Mouse (Mus musculus): ENCODE data around the gene Ppp6r3.
"Not testable (repeated sequence)": the region's sequence is repeated elsewhere in the genome, so short reads cannot be mapped to it uniquely, and the experiment has no call there.

Ppp6r3 gene

GRCm38 (mm10) chr19:3576451-3577264 is 1.1 kb upstream of the Ppp6r3 start:
- no peak for DNase-seq (ENCODE audit: low read depth, low spot score)

- DNase-seq (ENCODE audit: low read depth, low spot score), result no peak
Measured at GRCm38 (mm10) chr19:3575276-3575631, 295 bp downstream of the Ppp6r3 start.

- DNase-seq (ENCODE audit: low read depth, low spot score), result no peak
Measured at GRCm38 (mm10) chr19:3574593-3575094, 905 bp downstream of the Ppp6r3 start.

- DNase-seq (ENCODE audit: low read depth, low spot score), result no peak
Measured at GRCm38 (mm10) chr19:3564309-3564708, 11.2 kb downstream of the Ppp6r3 start.

- DNase-seq (ENCODE audit: low read depth, low spot score), result no peak
Measured at GRCm38 (mm10) chr19:3562752-3563151, 12.8 kb downstream of the Ppp6r3 start.

GRCm38 (mm10) chr19:3562298-3562697 is 13.3 kb downstream of the Ppp6r3 start:
- DNase-seq (ENCODE audit: low read depth, low spot score), result no peak

GRCm38 (mm10) chr19:3556169-3556827 is 19.3 kb downstream of the Ppp6r3 start:
- DNase-seq (ENCODE audit: low read depth, low spot score), result no peak

- no peak for DNase-seq (ENCODE audit: low read depth, low spot score)
Measured at GRCm38 (mm10) chr19:3554785-3555184, 20.8 kb downstream of the Ppp6r3 start.

GRCm38 (mm10) chr19:3551573-3552159 is 23.9 kb downstream of the Ppp6r3 start:
- no peak for DNase-seq (ENCODE audit: low read depth, low spot score)

GRCm38 (mm10) chr19:3550101-3550500 is 25.4 kb downstream of the Ppp6r3 start:
- DNase-seq (ENCODE audit: low read depth, low spot score), result no peak

GRCm38 (mm10) chr19:3549263-3549662 is 26.3 kb downstream of the Ppp6r3 start:
- DNase-seq (ENCODE audit: low read depth, low spot score), result no peak

- no peak for DNase-seq (ENCODE audit: low read depth, low spot score)
Measured at GRCm38 (mm10) chr19:3548311-3548710, 27.2 kb downstream of the Ppp6r3 start.

- no peak for DNase-seq (ENCODE audit: low read depth, low spot score)
Measured at GRCm38 (mm10) chr19:3544995-3545394, 30.6 kb downstream of the Ppp6r3 start.

- DNase-seq (ENCODE audit: low read depth, low spot score), result no peak
Measured at GRCm38 (mm10) chr19:3542591-3542990, 33.0 kb downstream of the Ppp6r3 start.

- no peak for DNase-seq (ENCODE audit: low read depth, low spot score)
Measured at GRCm38 (mm10) chr19:3540997-3541396, 34.6 kb downstream of the Ppp6r3 start.

GRCm38 (mm10) chr19:3540254-3540653 is 35.3 kb downstream of the Ppp6r3 start:
- no peak for DNase-seq (ENCODE audit: low read depth, low spot score)

GRCm38 (mm10) chr19:3539456-3539855 is 36.1 kb downstream of the Ppp6r3 start:
- no peak for DNase-seq (ENCODE audit: low read depth, low spot score)

GRCm38 (mm10) chr19:3537658-3538057 is 37.9 kb downstream of the Ppp6r3 start:
- no peak for DNase-seq (ENCODE audit: low read depth, low spot score)

- DNase-seq (ENCODE audit: low read depth, low spot score), result no peak
Measured at GRCm38 (mm10) chr19:3534945-3535344, 40.6 kb downstream of the Ppp6r3 start.

- not testable (repeated sequence) for DNase-seq (ENCODE audit: low read depth, low spot score)
Measured at GRCm38 (mm10) chr19:3533266-3533966, 42.1 kb downstream of the Ppp6r3 start.

- no peak for DNase-seq (ENCODE audit: low read depth, low spot score)
Measured at GRCm38 (mm10) chr19:3532717-3533260, 42.8 kb downstream of the Ppp6r3 start.

- no peak for DNase-seq (ENCODE audit: low read depth, low spot score)
Measured at GRCm38 (mm10) chr19:3529781-3530180, 45.8 kb downstream of the Ppp6r3 start.
